Mouse (Mus musculus): Measurements from ENCODE around the gene Gm33543.
A peak's percentile ranks its signal among the peaks of the same experiment; 100 is the strongest.

- TF ChIP-seq POLR2A (IDR thresholded peaks at IDR 0.05; ENCODE audit: borderline replicate concordance, control insufficient read depth, low read depth, low read length) (no peak), CTCF (IDR thresholded peaks at IDR 0.05; ENCODE audit: control insufficient read depth, insufficient read depth, low read length) (peak; percentile 39; the same call in 1 of the 2 replicates)
Observed at GRCm38 (mm10) chr10:95858164-95858563, 15.4 kb upstream of the Gm33543 start.
